Mouse (Mus musculus): ENCODE measurements around the gene Slc34a2.

The Slc34a2 gene

DNA sequence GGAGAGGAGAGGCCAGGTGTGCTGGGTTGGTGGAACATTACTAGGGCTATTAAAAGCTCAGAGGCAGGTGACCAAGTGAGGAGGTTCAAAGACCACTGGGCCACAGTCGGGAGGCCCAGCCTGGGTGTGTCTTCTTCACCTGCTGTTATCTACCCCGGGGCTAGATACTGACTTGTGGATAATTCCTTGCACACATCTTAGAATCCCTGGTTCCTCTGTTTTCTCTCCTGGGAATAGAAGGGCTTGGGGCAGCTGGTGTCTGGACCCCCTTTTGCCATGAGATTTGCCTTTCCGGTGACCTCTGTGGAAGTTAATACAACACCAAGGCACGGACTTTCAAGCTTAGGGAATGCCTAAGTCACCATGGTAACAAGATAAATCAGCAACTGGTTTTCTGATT is 72.3 kb downstream of the Slc34a2 start:
- no peak for DNase-seq (ENCODE audit: low read depth, low spot score)

GRCm38 (mm10) chr5:53111036-53111435 is 73.2 kb downstream of the Slc34a2 start:
- DNase-seq (ENCODE audit: low read depth, low spot score), result no peak

GRCm38 (mm10) chr5:53112942-53113341 is 75.1 kb downstream of the Slc34a2 start:
- no peak for DNase-seq (ENCODE audit: low read depth, low spot score)

GRCm38 (mm10) chr5:53114616-53115267 is 76.9 kb downstream of the Slc34a2 start:
- DNase-seq (ENCODE audit: low read depth, low spot score), result no peak

GRCm38 (mm10) chr5:53118212-53118611 is 80.3 kb downstream of the Slc34a2 start:
- DNase-seq (ENCODE audit: low read depth, low spot score), result no peak

GRCm38 (mm10) chr5:53119689-53120088 is 81.8 kb downstream of the Slc34a2 start:
- DNase-seq (ENCODE audit: low read depth, low spot score), result no peak

Measured in brain, embryonic 18.5 days (tissue).